Mouse (Mus musculus): Measurements from ENCODE around the gene Fstl3.

GRCm38 (mm10) chr10:79756660-79757059 lies 20.4 kb upstream of the Fstl3 start:
- TF ChIP-seq USF1 (IDR thresholded peaks at IDR 0.05; ENCODE audit: low read depth) (no peak), CTCF (IDR thresholded peaks at IDR 0.05; ENCODE audit: control insufficient read depth, insufficient read depth, insufficient read length) (no peak), MYOG (IDR thresholded peaks at IDR 0.05; ENCODE audit: control insufficient read depth, extremely low read depth, insufficient read length) (no peak)

Data from C2C12 (cell line).